Mouse (Mus musculus): Measurements from ENCODE around the gene Tbx20.

Tbx20 gene

DNA sequence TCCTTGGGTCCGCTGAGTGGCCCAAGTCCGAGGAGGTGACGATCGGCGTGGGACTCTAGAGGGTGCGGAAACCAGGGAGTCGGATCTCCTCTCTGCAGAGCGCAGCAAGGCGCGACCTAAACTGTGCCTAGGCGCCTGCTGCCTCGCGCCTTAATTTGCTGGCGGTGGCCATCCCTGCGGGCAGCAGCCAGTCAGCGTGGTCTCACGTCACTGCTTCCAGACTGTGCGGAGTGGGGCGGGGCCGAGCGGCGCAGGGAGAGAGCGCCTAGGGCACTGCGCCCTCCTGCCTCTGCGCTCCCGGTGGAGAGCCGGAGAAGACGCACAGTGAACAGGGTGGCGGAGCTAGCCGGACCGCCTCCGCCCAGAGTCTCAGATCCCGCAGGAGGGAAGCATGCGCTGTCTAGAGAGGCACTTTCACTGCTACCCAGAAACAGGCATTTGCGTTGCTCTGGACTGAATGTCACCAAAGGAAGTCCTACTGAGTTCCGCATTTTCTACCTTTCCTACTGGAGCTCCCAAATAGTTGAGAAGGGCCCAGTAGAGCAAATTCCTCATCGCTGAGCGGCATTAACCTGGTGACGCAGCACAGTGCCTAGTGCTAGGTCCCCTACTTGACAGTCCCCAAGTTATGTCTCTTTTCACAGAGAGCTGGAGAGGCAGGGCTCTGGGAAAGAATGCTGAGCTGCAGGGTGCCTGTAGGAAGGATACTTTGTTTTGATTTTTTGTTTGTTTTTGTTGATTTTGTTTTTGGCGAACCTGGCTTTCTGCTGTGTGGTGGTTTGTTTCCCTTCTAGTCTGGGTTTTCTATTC, at the start of gene Tbx20:
Gene Tbx20 (minus strand): TSS at position 144 of the 810 bp plus-strand sequence.
- no peak for DNase-seq (ENCODE audit: low spot score)

DNA sequence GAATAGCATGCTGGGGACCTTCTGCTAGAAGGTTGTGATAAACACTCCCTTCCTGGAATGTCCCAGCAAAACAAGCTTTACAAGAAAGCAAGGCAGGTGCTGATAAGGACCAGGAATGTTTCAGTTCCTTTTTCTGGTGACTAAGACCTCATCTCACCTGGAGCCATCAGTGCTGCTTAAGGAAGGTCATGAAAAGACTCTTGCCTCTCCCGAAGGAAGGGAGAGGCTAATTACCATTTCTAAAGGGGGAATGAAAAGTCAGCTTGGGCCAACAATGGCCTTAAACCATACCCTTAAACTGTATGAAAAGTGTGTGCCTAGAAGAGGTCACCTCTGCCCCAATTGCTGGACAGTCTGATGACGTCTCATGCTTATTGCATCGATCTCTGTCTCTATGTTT, 44.4 kb upstream of the Tbx20 start:
- DNase-seq (ENCODE audit: low spot score) = no peak

GRCm38 (mm10) chr9:24812461-24812860, 38.4 kb upstream of the Tbx20 start:
- no peak for DNase-seq (ENCODE audit: low spot score)

- no peak for DNase-seq (ENCODE audit: low spot score)
Measured at GRCm38 (mm10) chr9:24792110-24792509, 18.0 kb upstream of the Tbx20 start.

DNA sequence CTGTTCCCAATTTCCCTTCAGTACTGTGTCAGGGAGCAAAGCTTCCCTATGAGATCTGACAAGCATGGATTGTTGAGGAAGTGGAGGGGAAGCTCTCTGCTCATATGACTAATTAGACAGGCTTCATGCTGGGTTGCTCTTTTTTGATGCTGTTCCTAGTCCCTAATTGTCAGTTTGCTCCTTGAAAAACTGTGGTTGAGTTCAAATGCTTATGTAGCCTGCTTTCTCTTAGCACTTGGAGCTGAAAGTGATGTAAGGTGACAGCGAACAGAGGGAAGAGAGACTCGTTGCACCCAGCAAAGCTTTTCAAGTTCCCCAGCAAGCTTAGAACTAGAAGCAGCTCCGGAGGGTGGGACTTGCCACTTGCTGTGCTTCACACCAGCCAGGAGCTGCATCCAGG, 15.3 kb upstream of the Tbx20 start:
- DNase-seq (ENCODE audit: low spot score) = no peak

DNA sequence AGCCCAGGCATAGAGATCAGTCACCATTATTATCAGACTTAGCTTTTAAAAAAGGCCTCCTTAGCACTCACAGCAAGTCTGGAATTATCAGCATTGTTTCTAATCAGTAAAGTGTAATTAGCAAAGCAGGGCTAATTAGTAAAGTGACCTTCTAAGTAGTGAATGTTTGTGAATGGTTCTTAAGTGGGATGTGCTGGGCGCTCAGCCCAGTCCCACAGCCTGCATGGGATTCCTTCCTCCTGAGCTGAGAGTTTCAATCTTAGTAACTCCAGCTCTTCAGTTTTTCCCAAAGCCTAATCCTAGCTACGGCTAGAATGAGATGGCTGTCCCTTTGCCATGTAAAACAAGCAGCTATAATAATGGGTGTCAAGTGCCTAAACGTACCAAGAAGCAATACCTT, 8.2 kb upstream of the Tbx20 start:
- DNase-seq (ENCODE audit: low spot score) = no peak

DNA sequence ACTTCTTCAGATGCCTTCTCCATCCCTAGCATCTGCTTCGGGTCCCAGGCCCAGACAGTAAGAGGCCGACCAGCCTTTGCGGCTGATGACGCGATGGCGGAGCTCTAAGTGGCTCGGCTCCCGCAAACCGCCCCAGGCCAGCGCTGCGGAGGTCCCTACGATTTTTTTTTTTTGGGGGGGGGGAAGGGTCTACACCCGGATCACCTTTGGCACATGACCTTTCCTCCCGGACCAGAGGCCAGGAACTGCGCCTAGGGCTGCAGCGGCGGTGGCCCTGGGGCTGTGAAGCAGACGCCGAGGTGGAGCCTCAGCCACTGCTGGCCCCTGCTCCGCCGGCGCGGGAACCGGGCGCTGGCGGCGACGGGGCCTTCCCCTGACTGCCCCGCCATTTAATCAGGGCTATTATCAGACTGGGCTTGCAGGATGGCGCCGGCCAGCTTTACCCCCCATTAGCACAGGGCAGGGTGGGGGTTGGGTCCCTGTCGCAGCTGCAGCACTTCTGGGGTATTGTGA, 6.9 kb upstream of the Tbx20 start:
- DNase-seq (ENCODE audit: low spot score) = no peak

DNA sequence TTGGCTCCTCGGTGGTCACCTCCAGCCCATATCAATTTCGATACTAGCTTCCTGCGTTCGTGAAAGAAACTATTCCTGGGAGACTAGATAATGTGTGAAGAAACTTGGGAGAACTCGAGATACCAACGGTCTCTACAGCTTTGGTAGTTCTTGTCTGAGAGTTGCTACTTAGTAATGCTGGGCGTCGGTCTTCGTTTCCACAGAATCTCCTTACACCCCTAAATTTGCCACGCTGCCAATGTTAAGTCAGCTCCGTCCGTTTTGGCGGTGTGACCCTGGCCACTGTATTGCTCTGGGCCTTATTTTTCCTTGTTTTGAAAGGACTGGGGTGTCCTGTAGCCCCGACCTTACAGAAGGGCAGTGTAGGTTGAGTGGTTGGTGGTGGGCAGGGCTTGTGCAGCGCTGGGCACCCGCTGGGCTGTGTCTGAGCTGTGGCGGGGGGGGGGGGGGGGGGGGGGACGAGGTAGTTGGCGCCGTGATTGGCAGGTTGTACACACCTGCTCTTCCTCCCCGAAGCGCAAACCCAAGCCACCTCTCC, 6.4 kb upstream of the Tbx20 start:
- DNase-seq (ENCODE audit: low spot score) = no peak

DNA sequence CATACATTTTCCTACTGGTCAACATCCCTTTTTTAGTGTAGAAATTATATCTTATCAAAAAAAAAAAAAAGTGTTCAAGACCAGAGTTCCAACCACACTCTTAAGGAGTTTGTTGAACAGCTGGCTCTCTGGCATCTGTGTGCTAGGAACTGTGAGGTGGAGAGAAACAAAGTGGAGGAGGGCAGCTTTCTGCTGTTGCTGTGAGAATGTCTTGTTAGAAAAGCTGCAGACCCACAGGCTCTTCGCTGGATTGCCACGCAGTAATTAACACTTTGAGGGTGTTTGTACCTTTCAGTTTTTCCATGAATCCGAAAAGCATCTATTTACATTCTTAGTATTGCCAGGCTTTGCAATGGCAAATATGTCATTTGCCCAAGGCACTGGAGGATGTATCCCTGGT, 5.9 kb upstream of the Tbx20 start:
- DNase-seq (ENCODE audit: low spot score) = no peak

- no peak for DNase-seq (ENCODE audit: low spot score)
Measured at GRCm38 (mm10) chr9:24778571-24778970, 4.5 kb upstream of the Tbx20 start.

DNA sequence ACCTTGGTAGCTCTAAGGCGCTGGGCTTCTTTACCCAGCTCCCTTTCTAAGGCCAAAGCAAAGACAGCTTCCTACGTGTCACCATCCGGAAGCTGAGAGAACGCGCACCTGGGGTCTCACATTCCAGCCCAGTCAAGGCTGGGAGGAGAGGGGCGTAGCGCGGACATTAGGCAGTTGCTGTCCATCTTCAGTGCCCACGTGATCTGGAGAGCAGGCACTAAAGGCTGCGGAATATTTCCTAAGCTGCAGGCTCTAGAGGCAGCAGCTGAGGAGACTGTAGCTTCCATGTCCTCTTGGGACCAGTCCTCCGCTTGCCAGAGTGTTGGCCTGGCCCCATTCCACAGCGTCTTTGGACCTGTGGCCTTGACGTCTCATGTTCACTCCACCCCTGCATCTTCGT, 3.9 kb upstream of the Tbx20 start:
- DNase-seq (ENCODE audit: low spot score) = no peak

GRCm38 (mm10) chr9:24777176-24777895, 3.2 kb upstream of the Tbx20 start:
- no peak for DNase-seq (ENCODE audit: low spot score)

GRCm38 (mm10) chr9:24776487-24776886, 2.4 kb upstream of the Tbx20 start:
- DNase-seq (ENCODE audit: low spot score) = no peak

DNA sequence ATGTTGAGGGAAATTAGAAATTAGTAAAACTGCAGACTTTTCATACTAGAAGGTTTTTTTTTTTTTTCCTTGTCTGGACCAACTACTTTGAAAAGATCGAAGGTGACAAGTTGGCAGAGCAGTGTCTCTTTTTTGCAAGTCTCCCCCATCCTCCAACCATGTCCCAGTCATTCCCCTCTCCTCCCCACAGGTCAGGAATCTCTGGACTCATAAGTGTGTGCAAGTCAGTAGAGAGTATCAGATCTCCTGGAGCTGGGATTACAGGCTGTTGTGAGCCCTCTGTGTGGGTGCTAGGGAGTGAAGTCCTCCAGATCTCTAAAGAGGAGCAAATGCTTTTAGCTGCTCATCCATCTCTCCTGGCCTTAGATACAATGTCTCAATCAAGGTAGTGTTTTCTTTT, 1.5 kb upstream of the Tbx20 start:
- no peak for DNase-seq (ENCODE audit: low spot score)

- no peak for DNase-seq (ENCODE audit: low spot score)
Measured at GRCm38 (mm10) chr9:24775001-24775400, 898 bp upstream of the Tbx20 start.

GRCm38 (mm10) chr9:24773669-24774068, 434 bp downstream of the Tbx20 start:
- no peak for DNase-seq (ENCODE audit: low spot score)

- no peak for DNase-seq (ENCODE audit: low spot score)
Measured at GRCm38 (mm10) chr9:24773171-24773570, 932 bp downstream of the Tbx20 start.

DNA sequence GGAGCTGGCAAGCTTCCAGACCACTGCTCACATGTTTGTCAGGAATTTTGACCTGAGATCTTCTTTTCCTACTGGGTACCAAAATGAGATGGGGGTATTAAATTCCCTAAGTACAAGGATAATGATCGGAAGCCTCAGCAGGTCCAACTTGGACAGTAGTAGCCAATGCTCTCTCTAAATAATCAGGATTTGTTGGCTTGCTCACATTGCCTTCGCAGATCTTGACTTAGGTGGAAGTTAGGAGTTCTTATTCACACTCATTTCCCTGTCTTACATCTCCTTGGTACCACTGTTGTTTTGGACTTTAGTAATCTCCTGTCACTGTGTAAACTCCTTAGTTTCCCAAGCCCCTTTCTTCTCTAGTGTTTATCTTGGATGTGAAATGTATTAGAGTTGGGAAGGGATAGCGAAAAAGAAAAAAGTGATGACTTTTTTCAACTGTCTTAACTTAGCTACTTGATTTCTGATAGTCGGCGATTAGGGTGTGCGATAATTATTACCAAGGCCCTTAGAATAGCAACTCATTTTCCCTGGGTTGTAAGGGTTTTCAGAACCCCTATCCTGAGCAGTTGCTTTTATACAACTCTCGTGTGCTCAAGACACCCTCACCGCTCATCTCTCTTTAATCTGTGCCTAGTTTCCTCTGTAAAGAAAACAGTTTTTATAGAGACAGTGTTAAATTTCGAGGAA, 1.5 kb downstream of the Tbx20 start:
- DNase-seq (ENCODE audit: low spot score) = no peak

DNA sequence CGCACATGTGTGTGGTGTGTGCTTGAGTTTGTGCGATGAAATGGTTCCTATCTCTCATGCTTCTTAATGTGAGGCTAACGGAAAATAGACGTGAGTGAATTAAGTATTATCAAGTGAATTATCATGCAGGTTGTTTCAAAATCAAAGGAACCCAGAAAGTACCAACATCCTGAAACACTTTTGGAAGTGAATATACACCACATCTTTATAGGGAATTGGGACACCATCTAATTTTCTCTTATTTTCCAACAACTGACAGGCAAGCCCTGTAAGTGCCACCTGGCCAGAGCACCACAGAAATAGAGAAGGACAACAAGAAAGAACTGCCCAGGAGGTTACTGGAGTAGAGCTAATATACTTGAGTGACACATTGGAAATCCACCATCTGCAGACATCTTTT, 2.4 kb downstream of the Tbx20 start:
- no peak for DNase-seq (ENCODE audit: low spot score)

GRCm38 (mm10) chr9:24770941-24771405, 3.1 kb downstream of the Tbx20 start:
- DNase-seq (ENCODE audit: low spot score) = no peak

DNA sequence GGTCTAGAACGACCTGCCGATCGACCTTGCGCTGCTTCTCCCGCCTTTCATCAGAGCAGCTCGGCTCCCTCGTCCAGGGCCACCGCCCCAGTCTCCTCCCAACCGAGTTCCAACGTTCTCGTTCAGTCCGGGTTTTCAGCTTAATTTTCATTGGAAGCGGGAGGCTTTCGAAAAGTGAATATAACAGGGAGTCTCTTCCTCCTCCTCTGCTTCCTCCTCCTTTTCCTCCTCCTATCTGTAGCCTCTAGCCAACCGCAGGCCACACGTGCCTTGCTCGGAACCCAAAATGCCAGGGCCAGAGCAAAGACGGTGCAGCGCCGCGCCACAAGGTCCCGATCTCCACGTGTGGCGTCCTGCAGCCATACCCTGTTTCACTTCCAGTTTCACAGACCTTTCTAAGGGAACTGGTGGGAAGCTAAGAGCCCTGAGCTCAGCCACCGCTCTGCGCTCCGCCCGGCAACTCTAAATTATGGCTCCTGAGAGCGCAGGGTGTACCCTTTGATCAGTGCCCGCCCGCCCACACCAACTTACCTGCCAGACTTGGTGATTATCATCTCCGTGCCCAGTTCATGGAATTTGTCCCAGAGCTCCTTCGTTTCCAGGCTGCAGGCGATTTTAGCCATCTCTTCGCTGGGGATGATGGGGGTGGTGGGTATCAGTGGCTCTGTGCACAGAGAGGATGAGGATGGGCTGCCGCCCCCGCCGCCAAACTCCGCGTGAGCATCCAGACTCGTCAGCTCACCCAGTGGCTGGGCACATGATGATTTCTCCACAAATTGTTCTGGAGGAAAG, 3.8 kb downstream of the Tbx20 start:
- DNase-seq (ENCODE audit: low spot score) = no peak

DNA sequence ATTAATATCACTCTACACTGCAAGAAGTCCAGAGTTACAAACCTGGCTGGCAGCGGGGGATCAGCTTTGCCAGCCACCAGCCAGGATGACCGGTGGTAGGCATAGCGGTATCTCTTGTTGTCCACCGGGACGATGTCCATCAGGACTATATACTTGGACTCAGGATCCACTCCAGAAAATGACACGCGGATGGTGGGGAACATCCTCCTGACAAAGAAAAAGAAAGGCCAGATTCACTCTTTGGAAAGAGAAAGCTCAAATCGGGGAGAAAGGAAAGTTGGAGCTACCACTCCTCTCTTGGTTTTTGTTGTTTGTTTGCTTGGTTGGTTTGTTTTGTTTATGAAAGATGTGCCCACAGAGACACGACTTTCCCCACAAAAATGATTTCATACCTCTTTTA, 4.5 kb downstream of the Tbx20 start:
- no peak for DNase-seq (ENCODE audit: low spot score)
